Mouse (Mus musculus) heart, embryonic 13.5 days (tissue): Measurements from ENCODE around the gene Nhsl1. TPM values are rescaled to one million over a fixed set of nuclear protein-coding genes. Genes with fewer than 3 reads are reported as not detected.

Experiments used
- ATAC-seq: fragments of 200-750 bp; cut with Nextera tagmentation; 2 replicates; pipeline ENCODE4 v1.8.0; 2017; ENCODE audit warnings: moderate TSS enrichment; ENCODE audit not compliant: insufficient number of reproducible peaks, low FRiP score, low TSS enrichment; ENCODE audit errors: extremely low read depth
- H3K27ac ChIP-seq: fragments of 300-500 bp; sonication (generic); replicated peaks from 2 replicates; pipeline ENCODE4 v1.5.1; 2015; ENCODE audit warnings: moderate library complexity, mild to moderate bottlenecking, inconsistent platforms
- H3K27me3 ChIP-seq: fragments of 300-500 bp; sonication (generic); replicated peaks from 2 replicates; pipeline ENCODE4 v1.6.1; 2015; ENCODE audit warnings: mild to moderate bottlenecking, inconsistent platforms
- H3K36me3 ChIP-seq: fragments of 300-500 bp; sonication (generic); 2 replicates; pipeline ENCODE4 v1.6.1; 2015; ENCODE audit warnings: mild to moderate bottlenecking, inconsistent platforms
- H3K4me1 ChIP-seq: fragments of 300-500 bp; sonication (generic); 2 replicates; pipeline ENCODE4 v1.6.1; 2015; ENCODE audit warnings: inconsistent platforms
- H3K4me2 ChIP-seq: fragments of 300-500 bp; sonication (generic); 2 replicates; pipeline ENCODE4 v1.6.1; 2015; ENCODE audit warnings: inconsistent platforms, mild to moderate bottlenecking, moderate library complexity
- H3K4me3 ChIP-seq: fragments of 300-500 bp; sonication (generic); 2 replicates; pipeline ENCODE4 v1.5.1; 2015; ENCODE audit warnings: moderate library complexity, mild to moderate bottlenecking, inconsistent platforms
- H3K9ac ChIP-seq: fragments of 300-500 bp; sonication (generic); 2 replicates; pipeline ENCODE4 v1.6.1; 2015; ENCODE audit warnings: inconsistent platforms, mild to moderate bottlenecking, moderate library complexity
- H3K9me3 ChIP-seq: fragments of 300-500 bp; sonication (generic); 2 replicates; pipeline ENCODE4 v1.6.1; 2016; ENCODE audit warnings: inconsistent platforms
- WGBS: fragments of 180-500 bp; shearing (Covaris S2); methylation state at CpG from one replicate; pipeline ENCODE4 v1.1.7; 2015; ENCODE audit warnings: mixed read lengths; 5-methylcytosine and 5-hydroxymethylcytosine counted together
- polyA plus RNA-seq: library from polyadenylated mRNA; unstranded; fragments of >200 nt; fragmentation: Nextera tagmentation; extraction: Ambion mirVana; gene quantifications from 2 replicates; pipeline ENCODE4 v1.2.1, GENCODE M21; 2015

Gene Nhsl1
- polyA plus RNA-seq, 1 experiment from 2014 or later, result 11.1 TPM

DNA sequence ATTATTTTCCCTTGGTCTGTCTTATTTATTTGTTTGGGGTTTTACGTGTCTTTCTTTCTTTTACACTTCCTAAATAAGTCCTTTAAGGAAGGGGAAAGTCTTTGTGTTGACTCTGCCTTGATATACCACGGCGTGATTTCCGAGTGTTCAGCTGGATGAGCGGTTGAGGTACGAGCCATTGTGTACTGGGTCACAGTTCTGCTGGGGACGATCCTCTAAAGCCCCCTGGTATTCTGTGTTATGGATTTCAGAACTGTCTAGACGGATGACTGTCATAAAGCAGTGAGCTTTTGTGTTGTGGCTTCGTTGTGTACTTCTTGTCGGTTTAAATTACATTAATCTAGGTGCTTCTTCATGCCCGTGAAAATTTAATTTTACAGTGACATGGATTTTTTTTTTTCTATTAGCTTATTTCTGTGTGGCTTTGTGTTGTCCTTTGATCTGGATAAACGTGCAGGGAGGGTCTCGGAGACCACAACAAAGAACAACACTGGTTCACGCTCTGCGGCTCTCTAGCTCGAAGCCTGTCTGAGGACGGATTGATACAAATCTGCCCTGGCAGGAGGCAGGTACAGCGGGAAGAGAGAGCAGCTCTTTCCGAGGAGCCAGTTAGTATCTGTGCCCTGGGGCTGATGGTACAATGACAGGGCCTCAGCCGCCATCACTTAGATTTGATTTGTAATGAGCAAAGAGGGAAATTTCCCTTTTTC is 151.7 kb downstream of the Nhsl1 start:
- Histone ChIP-seq H3K4me3 (no peak overlapping the region), H3K4me1 (peaks cover 48% of the 10 kb centered on the region), H3K9me3 (no peaks in the 10 kb centered on the region), H3K36me3 (peaks cover 15% of the 10 kb centered on the region), H3K9ac (0 out of 2 replicates have a peak overlapping the region, but pooled peaks have one; percentile 50), H3K4me2 (no peak overlapping the region), H3K27ac (no peak overlapping the region), H3K27me3 (no peaks in the 10 kb centered on the region)
- no peak for ATAC-seq
- 67% methylated on average over 20 of the region's 20 CpGs for WGBS

DNA sequence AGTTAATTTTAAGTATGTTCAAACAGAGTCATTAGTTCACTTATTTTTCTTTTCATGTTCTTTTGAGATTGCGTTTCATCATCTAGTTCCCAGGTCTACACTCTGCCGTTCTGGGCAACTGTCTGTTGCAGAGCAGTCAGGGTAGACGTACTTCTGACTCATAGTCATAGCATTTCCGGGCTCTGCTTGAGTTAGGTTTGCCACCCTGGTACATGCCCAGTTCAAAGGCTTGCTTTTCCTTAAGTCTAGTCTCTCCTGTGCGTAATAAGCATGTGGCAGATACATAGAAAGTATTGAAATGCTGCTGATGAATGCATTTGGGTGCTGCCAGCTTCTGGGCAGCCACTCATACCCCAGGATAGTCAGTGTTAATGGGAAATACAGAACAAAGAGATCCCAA is 152.9 kb downstream of the Nhsl1 start:
- peaks cover 45% of the 10 kb centered on the region for H3K4me1 ChIP-seq
- H3K4me2 ChIP-seq, result no peak overlapping the region
- no peak overlapping the region for H3K9ac ChIP-seq
- H3K36me3 ChIP-seq, result peaks cover 15% of the 10 kb centered on the region
- H3K27me3 ChIP-seq, result no peaks in the 10 kb centered on the region
- no peak overlapping the region for H3K27ac ChIP-seq
- WGBS, result 75% methylated on average over 5 of the region's 5 CpGs
- no peak overlapping the region for H3K4me3 ChIP-seq
- H3K9me3 ChIP-seq, result no peaks in the 10 kb centered on the region
- ATAC-seq, result no peak

DNA sequence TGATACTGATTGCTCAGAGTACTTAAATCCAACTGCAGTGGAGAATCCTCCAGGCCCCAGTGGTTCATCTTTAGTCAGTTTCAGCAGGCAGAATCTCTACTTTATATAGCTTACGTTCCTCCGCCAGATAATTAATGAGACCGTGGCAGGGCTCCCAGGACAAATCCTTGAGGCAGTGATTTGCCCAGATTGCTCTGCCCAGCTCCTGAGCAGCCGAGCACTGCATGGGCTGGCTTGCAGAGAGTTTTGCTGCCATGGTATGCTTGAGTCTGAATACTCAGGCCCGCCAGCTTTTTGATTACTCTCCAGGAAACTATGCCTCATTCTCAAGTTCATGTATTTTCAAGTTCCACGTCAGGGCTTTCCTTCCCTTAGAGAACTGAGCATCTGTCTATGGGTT is 156.3 kb downstream of the Nhsl1 start:
- H3K27ac ChIP-seq, result 0 out of 2 replicates have a peak overlapping the region, but pooled peaks have one; percentile 2
- no peaks in the 10 kb centered on the region for H3K9me3 ChIP-seq
- 56% methylated on average over 6 of the region's 6 CpGs for WGBS
- no peaks in the 10 kb centered on the region for H3K27me3 ChIP-seq
- H3K9ac ChIP-seq, result no peak overlapping the region
- peaks cover 28% of the 10 kb centered on the region for H3K4me1 ChIP-seq
- ATAC-seq, result no peak
- H3K4me2 ChIP-seq, result no peak overlapping the region
- no peak overlapping the region for H3K4me3 ChIP-seq
- peaks cover 19% of the 10 kb centered on the region for H3K36me3 ChIP-seq

DNA sequence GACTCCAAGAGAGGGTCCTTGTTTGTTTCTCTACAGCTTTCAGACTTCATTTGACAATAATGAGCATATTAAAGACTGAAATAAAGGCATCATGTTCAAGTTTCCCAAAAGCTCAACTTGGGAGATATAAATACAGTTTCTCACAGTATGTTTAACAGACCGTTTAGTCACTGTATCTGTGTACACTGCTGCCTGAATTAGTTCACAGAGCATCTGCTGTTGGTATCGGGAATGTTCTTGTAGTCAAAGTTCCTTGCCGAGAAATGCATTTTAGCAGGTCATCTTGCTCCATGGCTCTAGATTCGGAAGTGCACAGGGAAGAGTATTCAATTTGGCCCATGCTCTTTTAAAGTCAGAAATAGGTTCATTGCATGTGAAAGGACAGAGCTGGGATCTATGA is 159.5 kb downstream of the Nhsl1 start:
- H3K9ac ChIP-seq, result no peak overlapping the region
- no peak for ATAC-seq
- no peaks in the 10 kb centered on the region for H3K27me3 ChIP-seq
- no peaks in the 10 kb centered on the region for H3K9me3 ChIP-seq
- H3K4me2 ChIP-seq, result no peak overlapping the region
- no peak overlapping the region for H3K27ac ChIP-seq
- 79% methylated on average over 4 of the region's 4 CpGs for WGBS
- H3K36me3 ChIP-seq, result peaks cover 13% of the 10 kb centered on the region
- H3K4me3 ChIP-seq, result no peak overlapping the region
- H3K4me1 ChIP-seq, result peaks cover 42% of the 10 kb centered on the region

DNA sequence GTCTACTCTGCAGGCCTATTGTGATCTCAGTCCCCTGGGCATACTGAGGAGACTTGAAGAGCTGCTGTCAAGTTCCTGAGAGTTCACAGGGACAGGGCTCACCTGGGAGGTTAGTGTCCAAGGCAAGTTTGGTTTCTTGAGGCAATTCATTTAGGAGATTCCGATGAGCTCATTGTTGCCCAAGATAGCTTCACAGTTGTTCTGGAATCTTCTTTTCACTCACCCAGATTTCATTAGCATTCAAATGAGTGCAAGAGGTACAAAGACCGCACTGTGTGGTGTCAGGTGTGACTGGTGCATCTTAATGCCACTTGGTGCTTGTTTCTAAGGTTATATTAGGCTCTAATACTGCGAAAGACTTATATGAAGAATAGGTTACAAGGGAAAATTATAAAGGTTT is 160.5 kb downstream of the Nhsl1 start:
- Histone ChIP-seq H3K27me3 (no peaks in the 10 kb centered on the region), H3K27ac (no peak overlapping the region), H3K4me2 (no peak overlapping the region), H3K4me3 (no peak overlapping the region), H3K4me1 (peaks cover 49% of the 10 kb centered on the region), H3K9me3 (no peaks in the 10 kb centered on the region), H3K9ac (no peak overlapping the region), H3K36me3 (peaks cover 4% of the 10 kb centered on the region; the same call in 1 of the 2 replicates)
- 91% methylated on average over 3 of the region's 3 CpGs for WGBS
- ATAC-seq, result no peak

DNA sequence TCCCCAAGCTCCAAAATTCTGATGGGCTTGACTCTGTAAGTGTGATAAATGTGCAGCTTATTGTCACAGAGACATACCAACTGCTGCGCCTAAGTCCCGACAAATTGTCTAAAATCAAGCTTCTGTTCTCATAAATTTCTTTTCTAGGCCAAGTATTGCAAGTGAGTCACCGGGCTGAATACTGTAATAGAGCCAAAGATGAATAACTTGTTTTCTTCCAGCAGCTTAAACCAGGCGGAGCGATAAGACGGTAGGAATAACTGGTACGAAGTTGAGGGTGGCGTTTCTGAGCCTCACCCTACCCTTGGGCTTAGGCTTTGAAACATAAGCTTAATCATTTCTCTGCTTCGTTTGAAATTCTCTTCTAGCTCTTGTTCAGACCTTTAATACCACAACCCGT is 162.1 kb downstream of the Nhsl1 start:
- ATAC-seq, result no peak
- no peak overlapping the region for H3K4me3 ChIP-seq
- no peak overlapping the region for H3K9ac ChIP-seq
- H3K4me1 ChIP-seq, result peaks cover 44% of the 10 kb centered on the region
- H3K27me3 ChIP-seq, result no peaks in the 10 kb centered on the region
- H3K36me3 ChIP-seq, result peaks cover 4% of the 10 kb centered on the region; the same call in 1 of the 2 replicates
- H3K4me2 ChIP-seq, result no peak overlapping the region
- H3K27ac ChIP-seq, result no peak overlapping the region
- H3K9me3 ChIP-seq, result no peaks in the 10 kb centered on the region
- 78% methylated on average over 10 of the region's 10 CpGs for WGBS

DNA sequence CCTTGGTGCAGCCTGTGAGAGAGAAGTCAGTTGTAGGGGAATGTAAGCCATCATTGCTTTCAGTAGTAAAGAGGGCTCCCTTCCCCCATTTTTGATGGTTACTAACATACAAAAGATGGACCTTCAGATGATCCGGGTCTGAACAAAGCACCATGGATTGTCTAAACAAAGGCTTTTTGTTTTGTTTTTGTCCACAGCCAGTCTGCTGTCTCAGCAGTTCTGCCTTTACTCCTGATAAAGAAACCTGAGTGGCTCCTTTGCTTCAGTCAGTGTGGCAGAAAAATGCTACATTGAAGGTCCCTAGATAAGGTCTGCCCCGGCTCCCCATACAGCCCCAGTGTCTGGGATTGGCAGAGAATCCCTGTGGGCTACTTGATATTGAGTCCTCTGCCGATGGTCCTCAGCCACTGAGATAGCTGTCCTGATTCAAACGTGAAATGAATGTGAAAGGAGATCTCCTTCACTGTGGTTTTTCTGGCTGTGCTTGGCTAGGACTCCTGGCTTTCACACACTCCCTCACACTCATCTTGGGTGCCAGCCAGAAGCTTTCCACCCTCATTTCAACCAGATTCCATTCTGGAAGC is 163.9 kb downstream of the Nhsl1 start:
- Histone ChIP-seq H3K4me2 (peak overlapping the region; percentile 54), H3K27ac (peak overlapping the region; percentile 87), H3K9me3 (no peaks in the 10 kb centered on the region), H3K9ac (peak overlapping the region; percentile 67), H3K4me3 (no peak overlapping the region), H3K4me1 (peaks cover 43% of the 10 kb centered on the region), H3K27me3 (no peaks in the 10 kb centered on the region), H3K36me3 (peaks cover 4% of the 10 kb centered on the region; the same call in 1 of the 2 replicates)
- WGBS, result 10% methylated on average over 4 of the region's 4 CpGs
- ATAC-seq, result no peak

DNA sequence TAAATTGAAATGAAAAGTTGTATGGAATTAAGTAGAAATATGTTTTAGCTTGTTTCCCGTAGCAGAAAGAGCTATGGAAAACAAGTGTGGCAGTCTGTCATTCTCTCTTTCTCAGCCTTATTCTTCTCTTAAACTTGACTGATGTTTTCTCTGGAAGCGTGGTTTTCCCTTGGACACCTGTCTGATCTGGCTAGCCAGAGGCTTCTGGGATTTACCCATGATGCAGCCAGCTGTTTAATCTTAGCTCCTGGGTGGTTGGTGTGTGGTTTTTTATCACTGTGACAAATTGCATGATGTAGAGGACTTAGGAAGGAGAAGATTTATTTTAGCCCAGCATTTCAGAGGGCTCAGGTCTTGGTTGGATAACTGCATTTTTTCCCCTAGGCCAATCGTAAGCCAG is 164.9 kb downstream of the Nhsl1 start:
- 84% methylated on average over 3 of the region's 3 CpGs for WGBS
- Histone ChIP-seq H3K4me2 (no peak overlapping the region), H3K27me3 (no peaks in the 10 kb centered on the region), H3K9ac (no peak overlapping the region), H3K27ac (0 out of 2 replicates have a peak overlapping the region, but pooled peaks have one; percentile 24), H3K4me3 (no peak overlapping the region), H3K4me1 (peaks cover 36% of the 10 kb centered on the region), H3K36me3 (peaks cover 4% of the 10 kb centered on the region; the same call in 1 of the 2 replicates), H3K9me3 (no peaks in the 10 kb centered on the region)
- ATAC-seq, result no peak

DNA sequence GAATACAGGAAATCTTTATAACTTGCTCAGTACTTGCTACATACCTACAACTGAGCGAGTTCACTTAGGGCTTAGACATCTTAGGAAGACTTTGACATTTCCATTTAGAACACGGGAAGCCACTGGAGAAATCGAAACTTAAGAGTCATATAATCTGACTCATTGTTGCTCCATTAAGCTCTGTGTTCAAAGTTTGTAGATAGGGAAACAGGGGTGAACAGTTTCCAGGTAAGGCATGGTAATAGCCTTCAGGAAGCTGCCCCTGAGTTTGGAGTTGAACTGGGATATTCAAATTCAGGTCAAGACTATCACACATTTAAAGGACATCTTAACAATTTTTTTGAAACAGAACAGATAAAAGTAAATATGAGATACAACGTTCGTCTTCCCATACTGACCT is 165.9 kb downstream of the Nhsl1 start:
- H3K9ac ChIP-seq, result no peak overlapping the region
- H3K27ac ChIP-seq, result no peak overlapping the region
- H3K36me3 ChIP-seq, result no peaks in the 10 kb centered on the region
- H3K4me1 ChIP-seq, result peaks cover 41% of the 10 kb centered on the region
- 89% methylated on average over 5 of the region's 5 CpGs for WGBS
- no peak overlapping the region for H3K4me3 ChIP-seq
- no peaks in the 10 kb centered on the region for H3K27me3 ChIP-seq
- no peaks in the 10 kb centered on the region for H3K9me3 ChIP-seq
- H3K4me2 ChIP-seq, result no peak overlapping the region
- no peak for ATAC-seq

DNA sequence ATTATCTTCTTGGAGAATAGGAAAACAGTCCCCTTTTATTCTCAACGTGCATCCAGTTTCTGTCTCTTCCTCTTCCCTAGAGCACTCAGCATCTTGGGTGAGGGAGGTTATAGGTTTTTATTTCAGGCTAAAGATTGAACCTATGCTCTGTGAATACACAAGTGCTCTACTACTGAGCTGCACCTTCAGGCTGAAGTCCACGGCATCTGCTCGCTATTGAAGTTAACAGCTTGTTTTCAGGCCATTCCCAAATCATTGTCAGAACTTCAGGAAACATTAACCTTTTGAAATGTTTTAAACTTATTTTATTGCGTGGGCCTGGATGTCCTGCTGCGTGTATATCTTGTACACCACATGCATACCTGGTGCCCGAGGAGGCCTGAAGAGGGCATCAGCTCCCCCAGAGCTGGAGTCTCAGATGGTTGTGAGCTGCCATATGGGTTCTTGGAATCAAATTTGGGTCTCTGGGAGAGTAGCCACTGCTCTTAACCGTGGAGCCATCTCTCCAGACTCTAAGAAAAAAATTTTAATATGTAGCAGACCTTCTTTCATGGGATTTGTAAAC is 169.5 kb downstream of the Nhsl1 start:
- Histone ChIP-seq H3K27me3 (no peaks in the 10 kb centered on the region), H3K4me3 (no peak overlapping the region), H3K27ac (no peak overlapping the region), H3K4me1 (peaks cover 51% of the 10 kb centered on the region), H3K36me3 (no peaks in the 10 kb centered on the region), H3K9me3 (no peaks in the 10 kb centered on the region), H3K4me2 (no peak overlapping the region), H3K9ac (no peak overlapping the region)
- 82% methylated on average over 7 of the region's 7 CpGs for WGBS
- no peak for ATAC-seq

DNA sequence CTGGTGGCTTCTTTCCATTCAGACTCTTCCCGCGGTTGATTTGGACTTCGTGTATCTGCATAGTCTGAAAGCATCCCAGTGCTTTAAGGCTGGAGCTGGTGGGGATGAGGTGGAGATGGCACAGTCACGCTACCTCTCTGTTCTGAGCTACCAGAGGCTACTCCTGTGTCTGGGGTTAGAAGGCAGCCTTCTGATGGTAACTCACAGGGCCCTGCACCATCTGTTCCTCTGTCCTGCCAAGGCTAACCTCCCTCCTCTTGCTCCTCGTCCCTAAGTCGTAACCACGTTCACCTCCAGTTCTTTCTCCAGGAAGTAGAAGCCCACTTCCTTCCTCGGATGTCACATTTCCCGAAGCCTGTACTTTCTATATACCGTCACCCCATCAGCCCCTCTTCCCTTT is 171.2 kb downstream of the Nhsl1 start:
- Histone ChIP-seq H3K27ac (no peak overlapping the region), H3K4me3 (no peak overlapping the region), H3K4me1 (peaks cover 60% of the 10 kb centered on the region), H3K36me3 (no peaks in the 10 kb centered on the region), H3K27me3 (no peaks in the 10 kb centered on the region), H3K9me3 (no peaks in the 10 kb centered on the region), H3K9ac (no peak overlapping the region), H3K4me2 (no peak overlapping the region)
- ATAC-seq, result no peak
- WGBS, result 81% methylated on average over 10 of the region's 10 CpGs
